19 mouse cellular contexts compared by ENCODE assay signal in genomic region chr7:63901942-63902341, GRCm38 (mm10). TPM values are rescaled to one million over a fixed set of nuclear protein-coding genes. Genes with fewer than 3 reads are reported as not detected.
DNase-seq lines count a peak whose midpoint lies in the region; TF ChIP-seq lines count a peak whose summit lies in the region.
"Had no signal": no experiment of that assay in that cellular context is flagged by ENCODE, and none has a peak within 500 bp of the region (broad histone marks: within the 10 kb centered on the region; RNA-seq: fewer than 3 reads in every experiment).

No protein-coding gene starts in this region.

- DNase-seq in heart, adult 11 months: peak; percentile 93
- no peak for DNase-seq in heart, postnatal 25 days (ENCODE audit: low spot score)
- no peak for DNase-seq in left cerebral cortex, adult 2 months (ENCODE audit: extremely low spot score in 1 of 2, low spot score in 2 of 2)
- no peak for DNase-seq in left cerebral cortex, adult 8-10 months (ENCODE audit: low spot score in 2 of 2)
- no peak for DNase-seq in left cerebral cortex, adult 9 months (ENCODE audit: low spot score in 2 of 2)
- DNase-seq: adrenal gland, adult 2 months; heart, postnatal 4 days; liver, postnatal 0 days had no signal

- H3K4me1 ChIP-seq in bone marrow, adult 2 months (ENCODE audit: control insufficient read depth, insufficient read depth, low read length): peaks cover 26% of the 10 kb centered on the region
- H3K4me1 ChIP-seq in brown adipose tissue, adult 24 weeks (ENCODE audit: control insufficient read depth, insufficient read depth, insufficient read length, low read length): peaks cover 62% of the 10 kb centered on the region

- H3K27ac ChIP-seq in left cerebral cortex, adult 2 months: peak overlapping the region; percentile 81
- peak overlapping the region; percentile 40 for H3K27ac ChIP-seq in bone marrow, adult 2 months (ENCODE audit: control insufficient read depth, insufficient read depth, low read depth, low read length, poor library complexity)
- H3K27ac ChIP-seq in brown adipose tissue, adult 24 weeks (replicated peaks; ENCODE audit: low read depth, low read length): peak overlapping the region; percentile 93
- H3K27ac ChIP-seq: heart, embryonic 10.5 days had no signal

- no peak for TF ChIP-seq POLR2A in bone marrow, adult 2 months (IDR thresholded peaks at IDR 0.05; ENCODE audit: borderline replicate concordance, control insufficient read depth, low read depth, low read length)

- intact Hi-C loops in heart, postnatal 25 days (cut with DNase I): no loop called here
- intact Hi-C loops in left cerebral cortex, adult 2 months (cut with DNase I): no loop called here

- H3K4me3 ChIP-seq in left cerebral cortex, adult 2 months: no peak overlapping the region
- no peak overlapping the region for H3K4me3 ChIP-seq in bone marrow, adult 2 months (replicated peaks; ENCODE audit: control insufficient read depth, low read depth, low read length)
- H3K4me3 ChIP-seq in brown adipose tissue, adult 24 weeks (ENCODE audit: insufficient read depth, low read depth, low read length): no peak overlapping the region
- H3K4me3 ChIP-seq: embryonic facial prominence, embryonic 12.5 days; heart, embryonic 10.5 days; limb, embryonic 12.5 days had no signal

- no peak for TF ChIP-seq CTCF in left cerebral cortex, adult 2 months (IDR thresholded peaks at IDR 0.05)
- no peak for TF ChIP-seq CTCF in bone marrow, adult 2 months (IDR thresholded peaks at IDR 0.05; ENCODE audit: control insufficient read depth, insufficient read depth, low read length)

- 81% methylated on average over 3 of the region's 3 CpGs for WGBS in bone marrow, adult 2 months

RNA-seq across cellular contexts. Expression of gene E030018B13Rik, which starts 14.7 kb away (rescaled TPM):
- not detected for total RNA-seq in heart, postnatal 25 days (2021)
- total RNA-seq in left cerebral cortex, adult 2 months (2021): not detected
- not detected for total RNA-seq in left cerebral cortex, adult 8-10 months (2022)
- not detected in 2 replicates for polyA plus RNA-seq in bone marrow, adult 2 months (2011; ENCODE audit: insufficient read depth, insufficient read length, low replicate concordance, missing spikeins)
- not detected in 2 replicates for polyA plus RNA-seq in brown adipose tissue, adult 24 weeks (2012; ENCODE audit: insufficient read depth, insufficient read length, missing spikeins)
- total RNA-seq: adrenal gland, adult 2 months; gastrocnemius, adult 8-10 months; heart, postnatal 4 days; layer of hippocampus, postnatal 36 days; MEL; midbrain, postnatal 0 days had no signal
- polyA plus RNA-seq: adrenal gland, adult 2 months; CD4-positive, CD25-positive, alpha-beta regulatory T cell, adult 4 months; embryonic facial prominence, embryonic 12.5 days; limb, embryonic 12.5 days; midbrain, postnatal 0 days; neural tube, embryonic 11.5 days had no signal

RNA-seq across cellular contexts. Expression of gene Klf13, which starts 36.8 kb away (rescaled TPM):
- total RNA-seq in heart, postnatal 25 days (2021): 10 to 100 TPM; 43.8 to 63.8 TPM
- 100 to 1,000 TPM; 179 to 199 TPM for total RNA-seq in left cerebral cortex, adult 2 months (2021)
- total RNA-seq in left cerebral cortex, adult 8-10 months (2022): 100 to 1,000 TPM; 138 to 154 (median 144) TPM
- polyA plus RNA-seq in bone marrow, adult 2 months (2011; ENCODE audit: insufficient read depth, insufficient read length, low replicate concordance, missing spikeins): 38.0 and 58.7 TPM in 2 replicates
- polyA plus RNA-seq in brown adipose tissue, adult 24 weeks (2012; ENCODE audit: insufficient read depth, insufficient read length, missing spikeins): 13.6 and 24.0 TPM in 2 replicates

Comparison
In these comparisons a context has a peak if more than half of its experiments do, and no peak if none do; other contexts are left out.
1. H3K27ac ChIP-seq: peak in every context shown above with its lines; median percentile 93 in brown adipose tissue, adult 24 weeks; 81 in left cerebral cortex, adult 2 months; 40 in bone marrow, adult 2 months.